In the genomic region with DNA sequence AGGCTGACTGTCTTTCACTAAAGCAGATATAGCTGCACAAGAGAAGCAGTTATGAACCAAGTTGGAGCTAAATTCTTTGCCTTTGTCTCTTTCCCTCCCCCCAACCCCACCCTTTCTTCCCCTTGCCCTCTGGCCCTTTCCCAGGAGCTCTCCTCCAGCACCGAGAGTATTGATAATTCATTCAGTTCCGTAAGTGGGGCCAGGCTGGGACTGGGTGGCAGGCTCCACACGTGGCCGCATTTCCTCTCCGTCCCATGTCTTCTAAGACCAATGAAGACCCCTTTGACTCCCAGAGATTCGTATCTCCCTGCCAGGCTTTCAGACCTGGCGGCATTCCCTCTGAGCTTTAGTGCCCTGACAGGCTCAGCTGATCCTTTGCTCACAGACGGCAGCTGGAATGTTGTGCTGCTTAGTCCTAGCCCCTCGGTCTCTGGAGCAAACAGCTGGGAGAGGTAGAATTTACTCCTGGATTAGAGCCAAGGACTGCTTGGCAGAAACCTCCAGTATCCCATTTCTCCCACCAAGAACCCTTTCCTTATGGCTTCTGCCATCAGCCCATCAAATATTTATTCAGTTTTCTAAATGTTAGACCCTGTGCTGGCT, we compare ENCODE assay signal across 9 mouse cellular contexts. TPM values are rescaled to one million over a fixed set of nuclear protein-coding genes. Genes with fewer than 3 reads are reported as not detected.
DNase-seq lines count a peak whose midpoint lies in the region; ATAC-seq and TF ChIP-seq lines count a peak whose summit lies in the region.
"Had no signal": no experiment of that assay in that cellular context is flagged by ENCODE, and none has a peak within 500 bp of the region (broad histone marks: within the 10 kb centered on the region; RNA-seq: fewer than 3 reads in every experiment).

No protein-coding gene starts in this region.

- H3K9ac ChIP-seq in kidney, postnatal 0 days (ENCODE audit: low read depth, low read length), result no peak overlapping the region
- H3K9ac ChIP-seq in embryonic facial prominence, embryonic 14.5 days (ENCODE audit: low read depth, low read length), result no peak overlapping the region

- no peak for TF ChIP-seq CTCF in kidney, postnatal 0 days (IDR thresholded peaks at IDR 0.05; ENCODE audit: low read depth)

- H3K9me3 ChIP-seq in kidney, postnatal 0 days (replicated peaks; ENCODE audit: low read length), result no peaks in the 10 kb centered on the region
- H3K9me3 ChIP-seq in embryonic facial prominence, embryonic 14.5 days (ENCODE audit: control insufficient read depth, low read length), result no peaks in the 10 kb centered on the region

- WGBS in kidney, postnatal 0 days, result 29% methylated on average over 9 of the region's 9 CpGs
- 12% methylated on average over 9 of the region's 9 CpGs for WGBS in embryonic facial prominence, embryonic 14.5 days

- H3K27me3 ChIP-seq in kidney, postnatal 0 days (ENCODE audit: insufficient read depth, low read length), result no peaks in the 10 kb centered on the region
- H3K27me3 ChIP-seq in embryonic facial prominence, embryonic 14.5 days (replicated peaks; ENCODE audit: control insufficient read depth, insufficient read depth, low read length), result no peaks in the 10 kb centered on the region

- H3K4me1 ChIP-seq in kidney, postnatal 0 days (replicated peaks; ENCODE audit: insufficient read depth, low read length), result peaks cover 7% of the 10 kb centered on the region; the same call in 1 of the 2 replicates
- peaks cover 21% of the 10 kb centered on the region for H3K4me1 ChIP-seq in embryonic facial prominence, embryonic 14.5 days (ENCODE audit: control insufficient read depth, insufficient read depth, low read length)

- H3K27ac ChIP-seq in kidney, postnatal 0 days, result no peak overlapping the region
- peak overlapping the region; percentile 73 for H3K27ac ChIP-seq in embryonic facial prominence, embryonic 14.5 days (replicated peaks; ENCODE audit: low read depth, low read length)

- no peak overlapping the region for H3K4me3 ChIP-seq in kidney, postnatal 0 days (replicated peaks; ENCODE audit: low read depth, low read length)
- H3K4me3 ChIP-seq in embryonic facial prominence, embryonic 14.5 days (ENCODE audit: low read depth, low read length), result no peak overlapping the region

- H3K36me3 ChIP-seq in kidney, postnatal 0 days (ENCODE audit: insufficient read depth, low read length), result peaks cover 32% of the 10 kb centered on the region; the same call in 1 of the 2 replicates
- H3K36me3 ChIP-seq in embryonic facial prominence, embryonic 14.5 days (ENCODE audit: control insufficient read depth, insufficient read depth, low read length), result peaks cover 52% of the 10 kb centered on the region

- no peak for ATAC-seq in kidney, postnatal 0 days (replicated peaks; ENCODE audit: low FRiP score, low read depth)
- peak; percentile 89 for ATAC-seq in embryonic facial prominence, embryonic 14.5 days (ENCODE audit: low read depth)

- no peak overlapping the region for H3K4me2 ChIP-seq in kidney, postnatal 0 days (ENCODE audit: low read length)
- H3K4me2 ChIP-seq in embryonic facial prominence, embryonic 14.5 days (ENCODE audit: low read depth, low read length), result peak overlapping the region; percentile 28; the same call in 1 of the 2 replicates

- peak; percentile 28 for DNase-seq in kidney, postnatal 0 days (ENCODE audit: low spot score)
- DNase-seq in kidney, adult 8-10 months, result no peak
- DNase-seq in embryonic facial prominence, embryonic 14.5 days (ENCODE audit: low spot score), result peak; percentile 94
- DNase-seq in heart, postnatal 4 days, result peak; percentile 39
- DNase-seq in skeletal muscle tissue, adult 2 months (ENCODE audit: low read depth, low spot score), result peak; percentile 64
- no peak for DNase-seq in layer of hippocampus, postnatal 36 days
- DNase-seq in right cerebral cortex, adult 2 months (ENCODE audit: low spot score in 2 of 2), result no peak
- DNase-seq in thymus, postnatal 4 days, result no peak
- DNase-seq: thymus, adult 18-20 months had no signal

RNA-seq across cellular contexts. Expression of a gene that starts 14.7 kb away (rescaled TPM):
- polyA plus RNA-seq in kidney, postnatal 0 days (2015; fragmentation: Nextera tagmentation; extraction: Ambion mirVana), result 20.2 and 20.7 TPM in 2 replicates
- polyA plus RNA-seq in embryonic facial prominence, embryonic 14.5 days (2014; fragmentation: Nextera tagmentation; extraction: Ambion mirVana), result 26.5 and 28.2 TPM in 2 replicates
- 10 to 100 TPM; 33.4 to 36.5 TPM for total RNA-seq in heart, postnatal 4 days (2021)
- total RNA-seq in layer of hippocampus, postnatal 36 days (2021), result 10 to 100 TPM; 55.3 to 61.2 TPM

RNA-seq across cellular contexts. Expression of a gene that starts 26.0 kb away (rescaled TPM):
- 19.7 and 20.0 TPM in 2 replicates for polyA plus RNA-seq in kidney, postnatal 0 days (2015; fragmentation: Nextera tagmentation; extraction: Ambion mirVana)
- 17.3 and 22.0 TPM in 2 replicates for polyA plus RNA-seq in embryonic facial prominence, embryonic 14.5 days (2014; fragmentation: Nextera tagmentation; extraction: Ambion mirVana)
- 10 to 100 TPM; 30.7 to 33.4 TPM for total RNA-seq in heart, postnatal 4 days (2021)
- total RNA-seq in layer of hippocampus, postnatal 36 days (2021), result 10 to 100 TPM; 20.3 to 22.4 TPM

RNA-seq across cellular contexts. Expression of a gene that starts 35.4 kb away (rescaled TPM):
- 5.9 and 6.8 TPM in 2 replicates for polyA plus RNA-seq in kidney, postnatal 0 days (2015; fragmentation: Nextera tagmentation; extraction: Ambion mirVana)
- polyA plus RNA-seq in embryonic facial prominence, embryonic 14.5 days (2014; fragmentation: Nextera tagmentation; extraction: Ambion mirVana), result 10.2 and 12.5 TPM in 2 replicates
- 10 to 100 TPM in 1 of 2 experiments, 1 to 10 TPM in 1; 9.3 to 11.9 TPM for total RNA-seq in heart, postnatal 4 days (2021)
- total RNA-seq in layer of hippocampus, postnatal 36 days (2021), result 10 to 100 TPM; 23.6 to 26.2 TPM

RNA-seq across cellular contexts. Expression of a gene that starts 53.2 kb away (rescaled TPM):
- polyA plus RNA-seq in kidney, postnatal 0 days (2015; fragmentation: Nextera tagmentation; extraction: Ambion mirVana), result 214 and 231 TPM in 2 replicates
- 234 and 252 TPM in 2 replicates for polyA plus RNA-seq in embryonic facial prominence, embryonic 14.5 days (2014; fragmentation: Nextera tagmentation; extraction: Ambion mirVana)
- total RNA-seq in heart, postnatal 4 days (2021), result 100 to 1,000 TPM; 145 to 147 TPM
- total RNA-seq in layer of hippocampus, postnatal 36 days (2021), result 100 to 1,000 TPM; 148 to 177 TPM

RNA-seq across cellular contexts. Expression of a gene that starts 56.4 kb away (rescaled TPM):
- polyA plus RNA-seq in kidney, postnatal 0 days (2015; fragmentation: Nextera tagmentation; extraction: Ambion mirVana), result 131 and 168 TPM in 2 replicates
- 38.7 and 41.0 TPM in 2 replicates for polyA plus RNA-seq in embryonic facial prominence, embryonic 14.5 days (2014; fragmentation: Nextera tagmentation; extraction: Ambion mirVana)
- total RNA-seq in heart, postnatal 4 days (2021), result 10 to 100 TPM; 47.4 to 48.9 TPM
- total RNA-seq in layer of hippocampus, postnatal 36 days (2021), result 10 to 100 TPM in 1 of 2 experiments, 1 to 10 TPM in 1; 9.2 to 10.2 TPM

Comparison
In these comparisons a context has a peak if more than half of its experiments do, and no peak if none do; other contexts are left out.
1. DNase-seq: peak in kidney, postnatal 0 days (single experiment), embryonic facial prominence, embryonic 14.5 days (single experiment), heart, postnatal 4 days (single experiment) and skeletal muscle tissue, adult 2 months (single experiment); none in kidney, adult 8-10 months (0 of 2), layer of hippocampus, postnatal 36 days (0 of 2), right cerebral cortex, adult 2 months (0 of 2) and thymus, postnatal 4 days (single experiment).